Mouse (Mus musculus): Measurements from ENCODE around the gene Padi4. TPM values are rescaled to one million over a fixed set of nuclear protein-coding genes. Genes with fewer than 3 reads are reported as not detected.

The Padi4 gene
- polyA plus RNA-seq, 1 experiment from 2014 or later, result 0.19 TPM

GRCm38 (mm10) chr4:140724739-140725138, 49.3 kb downstream of the Padi4 start:
- 49% methylated on average over 6 of the region's 6 CpGs for WGBS
- no peaks in the 10 kb centered on the region for H3K9me3 ChIP-seq
- peaks cover 40% of the 10 kb centered on the region for H3K36me3 ChIP-seq
- no peaks in the 10 kb centered on the region for H3K27me3 ChIP-seq
- H3K4me1 ChIP-seq (replicated peaks), result peaks cover 20% of the 10 kb centered on the region
- ATAC-seq, result peak; percentile 63
- no peak overlapping the region for H3K9ac ChIP-seq (replicated peaks)
- no peak overlapping the region for H3K4me3 ChIP-seq (replicated peaks)
- no peak overlapping the region for H3K4me2 ChIP-seq (replicated peaks)
- peak overlapping the region; percentile 63 for H3K27ac ChIP-seq

- Histone ChIP-seq H3K36me3 (peaks cover 50% of the 10 kb centered on the region), H3K4me3 (replicated peaks) (no peak overlapping the region), H3K27ac (peak overlapping the region; percentile 63), H3K4me1 (replicated peaks) (peaks cover 20% of the 10 kb centered on the region), H3K4me2 (replicated peaks) (no peak overlapping the region), H3K9ac (replicated peaks) (no peak overlapping the region), H3K27me3 (no peaks in the 10 kb centered on the region), H3K9me3 (no peaks in the 10 kb centered on the region)
- ATAC-seq, result peak; percentile 47
- WGBS, result 72% methylated on average over 5 of the region's 5 CpGs
Measured at GRCm38 (mm10) chr4:140723801-140724200, 50.2 kb downstream of the Padi4 start.

- Histone ChIP-seq H3K4me3 (replicated peaks) (no peak overlapping the region), H3K9me3 (no peaks in the 10 kb centered on the region), H3K4me1 (replicated peaks) (peaks cover 20% of the 10 kb centered on the region), H3K27me3 (no peaks in the 10 kb centered on the region), H3K4me2 (replicated peaks) (no peak overlapping the region), H3K36me3 (peaks cover 56% of the 10 kb centered on the region), H3K9ac (replicated peaks) (no peak overlapping the region), H3K27ac (no peak overlapping the region; the same call in 1 of the 2 replicates)
- ATAC-seq, result 0 out of 2 replicates have a peak, but pooled peaks have one; percentile 2
- WGBS, result 86% methylated on average over 9 of the region's 9 CpGs
Measured at GRCm38 (mm10) chr4:140723192-140723591, 50.8 kb downstream of the Padi4 start.

- H3K9ac ChIP-seq (replicated peaks), result no peak overlapping the region
- no peaks in the 10 kb centered on the region for H3K9me3 ChIP-seq
- peaks cover 20% of the 10 kb centered on the region for H3K4me1 ChIP-seq (replicated peaks)
- peak overlapping the region; percentile 36; the same call in 1 of the 2 replicates for H3K27ac ChIP-seq
- no peaks in the 10 kb centered on the region for H3K27me3 ChIP-seq
- H3K4me3 ChIP-seq (replicated peaks), result no peak overlapping the region
- H3K4me2 ChIP-seq (replicated peaks), result no peak overlapping the region
- WGBS, result 79% methylated on average over 9 of the region's 9 CpGs
- no peak for ATAC-seq
- H3K36me3 ChIP-seq, result peaks cover 61% of the 10 kb centered on the region
Measured at GRCm38 (mm10) chr4:140722710-140723109, 51.3 kb downstream of the Padi4 start.

GRCm38 (mm10) chr4:140721968-140722490, 52.0 kb downstream of the Padi4 start:
- Histone ChIP-seq H3K27ac (no peak overlapping the region), H3K9me3 (no peaks in the 10 kb centered on the region), H3K27me3 (no peaks in the 10 kb centered on the region), H3K4me3 (replicated peaks) (no peak overlapping the region), H3K9ac (replicated peaks) (no peak overlapping the region), H3K4me1 (replicated peaks) (peaks cover 20% of the 10 kb centered on the region), H3K36me3 (peaks cover 67% of the 10 kb centered on the region), H3K4me2 (replicated peaks) (no peak overlapping the region)
- no peak for ATAC-seq
- 87% methylated on average over 20 of the region's 20 CpGs for WGBS

GRCm38 (mm10) chr4:140720091-140720490, 53.9 kb downstream of the Padi4 start:
- no peak overlapping the region for H3K4me3 ChIP-seq (replicated peaks)
- H3K9ac ChIP-seq (replicated peaks), result no peak overlapping the region
- WGBS, result 97% methylated on average over 5 of the region's 5 CpGs
- no peaks in the 10 kb centered on the region for H3K9me3 ChIP-seq
- H3K4me1 ChIP-seq (replicated peaks), result peaks cover 15% of the 10 kb centered on the region
- ATAC-seq, result no peak
- no peak overlapping the region for H3K27ac ChIP-seq
- no peaks in the 10 kb centered on the region for H3K27me3 ChIP-seq
- no peak overlapping the region for H3K4me2 ChIP-seq (replicated peaks)
- peaks cover 81% of the 10 kb centered on the region for H3K36me3 ChIP-seq

GRCm38 (mm10) chr4:140718436-140718835, 55.6 kb downstream of the Padi4 start:
- Histone ChIP-seq H3K36me3 (peaks cover 94% of the 10 kb centered on the region), H3K4me1 (replicated peaks) (peaks cover 13% of the 10 kb centered on the region), H3K9ac (replicated peaks) (no peak overlapping the region), H3K9me3 (no peaks in the 10 kb centered on the region), H3K27me3 (no peaks in the 10 kb centered on the region), H3K4me2 (replicated peaks) (no peak overlapping the region), H3K4me3 (replicated peaks) (no peak overlapping the region), H3K27ac (no peak overlapping the region)
- ATAC-seq, result no peak
- 98% methylated on average over 9 of the region's 9 CpGs for WGBS

GRCm38 (mm10) chr4:140716994-140717393, 57.0 kb downstream of the Padi4 start:
- Histone ChIP-seq H3K4me2 (replicated peaks) (no peak overlapping the region), H3K9me3 (no peaks in the 10 kb centered on the region), H3K4me1 (replicated peaks) (peaks cover 27% of the 10 kb centered on the region), H3K9ac (replicated peaks) (no peak overlapping the region), H3K36me3 (peaks cover 96% of the 10 kb centered on the region), H3K4me3 (replicated peaks) (no peak overlapping the region), H3K27ac (no peak overlapping the region), H3K27me3 (no peaks in the 10 kb centered on the region)
- no peak for ATAC-seq
- WGBS, result 91% methylated on average over 11 of the region's 11 CpGs

GRCm38 (mm10) chr4:140714586-140714985, 59.5 kb downstream of the Padi4 start:
- no peak for ATAC-seq

GRCm38 (mm10) chr4:140713480-140714365, 60.3 kb downstream of the Padi4 start:
- ATAC-seq, result peak; percentile 91
- Histone ChIP-seq H3K9me3 (no peaks in the 10 kb centered on the region), H3K4me2 (replicated peaks) (no peak overlapping the region), H3K9ac (replicated peaks) (peak overlapping the region; percentile 42; the same call in 1 of the 2 replicates), H3K4me3 (replicated peaks) (no peak overlapping the region), H3K36me3 (peaks cover 96% of the 10 kb centered on the region), H3K4me1 (replicated peaks) (peaks cover 46% of the 10 kb centered on the region), H3K27ac (peak overlapping the region; percentile 72), H3K27me3 (no peaks in the 10 kb centered on the region)
- WGBS, result 26% methylated on average over 29 of the region's 29 CpGs

More at GRCm38 (mm10) chr4:140714586-140714985, 59.5 kb downstream of the Padi4 start:
- Histone ChIP-seq H3K4me1 (replicated peaks) (peaks cover 38% of the 10 kb centered on the region), H3K9me3 (no peaks in the 10 kb centered on the region), H3K4me2 (replicated peaks) (no peak overlapping the region), H3K9ac (replicated peaks) (no peak overlapping the region), H3K27me3 (no peaks in the 10 kb centered on the region), H3K4me3 (replicated peaks) (no peak overlapping the region), H3K36me3 (peaks cover 96% of the 10 kb centered on the region), H3K27ac (peak overlapping the region; percentile 72; the same call in 1 of the 2 replicates)
- 78% methylated on average over 5 of the region's 5 CpGs for WGBS

- Histone ChIP-seq H3K36me3 (peaks cover 95% of the 10 kb centered on the region), H3K4me1 (replicated peaks) (peaks cover 67% of the 10 kb centered on the region), H3K9me3 (no peaks in the 10 kb centered on the region), H3K4me3 (replicated peaks) (no peak overlapping the region), H3K27ac (no peak overlapping the region), H3K4me2 (replicated peaks) (no peak overlapping the region), H3K27me3 (no peaks in the 10 kb centered on the region), H3K9ac (replicated peaks) (peak overlapping the region; percentile 42; the same call in 1 of the 2 replicates)
- no peak for ATAC-seq
- WGBS, result 85% methylated on average over 5 of the region's 5 CpGs
Measured at GRCm38 (mm10) chr4:140711360-140711759, 62.7 kb downstream of the Padi4 start.

- no peaks in the 10 kb centered on the region for H3K27me3 ChIP-seq
- no peak for ATAC-seq
- H3K4me2 ChIP-seq (replicated peaks), result no peak overlapping the region
- no peak overlapping the region for H3K4me3 ChIP-seq (replicated peaks)
- H3K27ac ChIP-seq, result peak overlapping the region; percentile 39; the same call in 1 of the 2 replicates
- no peaks in the 10 kb centered on the region for H3K9me3 ChIP-seq
- WGBS, result 76% methylated on average over 10 of the region's 10 CpGs
- H3K9ac ChIP-seq (replicated peaks), result no peak overlapping the region
- peaks cover 95% of the 10 kb centered on the region for H3K36me3 ChIP-seq
- H3K4me1 ChIP-seq (replicated peaks), result peaks cover 73% of the 10 kb centered on the region
Measured at GRCm38 (mm10) chr4:140710781-140711180, 63.3 kb downstream of the Padi4 start.

Data from midbrain, embryonic 13.5 days (tissue).